14 mouse cellular contexts compared by ENCODE assay signal in genomic region chr17:78769341-78769740, GRCm38 (mm10).
"Had no signal": no experiment of that assay in that cellular context is flagged by ENCODE, and none has a peak within 500 bp of the region (broad histone marks: within the 10 kb centered on the region; RNA-seq: fewer than 3 reads in every experiment).

No protein-coding gene starts in this region.

- H3K4me2 ChIP-seq: liver, embryonic 11.5 days; liver, embryonic 15.5 days; neural tube, embryonic 15.5 days had no signal

- H3K9me3 ChIP-seq: limb, embryonic 10.5 days; liver, embryonic 15.5 days; midbrain, embryonic 10.5 days; neural tube, embryonic 15.5 days had no signal

- H3K27me3 ChIP-seq: liver, embryonic 15.5 days; neural tube, embryonic 15.5 days had no signal

- H3K27ac ChIP-seq: limb, embryonic 10.5 days; liver, embryonic 15.5 days; midbrain, embryonic 10.5 days; neural tube, embryonic 15.5 days had no signal

- H3K4me3 ChIP-seq: limb, embryonic 10.5 days; liver, embryonic 15.5 days; midbrain, embryonic 10.5 days; myocyte; neural tube, embryonic 15.5 days had no signal

- H3K9ac ChIP-seq: liver, embryonic 15.5 days; neural tube, embryonic 15.5 days had no signal

- ATAC-seq: lung, postnatal 0 days had no signal

- DNase-seq: kidney, postnatal 14 days; lung, adult 2 months; lung, postnatal 36 days; midbrain, embryonic 14.5 days; right cerebral cortex, adult 18-20 months; right cerebral cortex, postnatal 25 days; thymus, postnatal 36 days had no signal

- H3K4me1 ChIP-seq: limb, embryonic 10.5 days; liver, embryonic 15.5 days; midbrain, embryonic 10.5 days; neural tube, embryonic 15.5 days had no signal
